Mouse (Mus musculus): ENCODE measurements around the gene Arnt2. TPM values are rescaled to one million over a fixed set of nuclear protein-coding genes. Genes with fewer than 3 reads are reported as not detected.

The Arnt2 gene
- polyA plus RNA-seq, 1 experiment from 2014 or later: 60.3 TPM

DNA sequence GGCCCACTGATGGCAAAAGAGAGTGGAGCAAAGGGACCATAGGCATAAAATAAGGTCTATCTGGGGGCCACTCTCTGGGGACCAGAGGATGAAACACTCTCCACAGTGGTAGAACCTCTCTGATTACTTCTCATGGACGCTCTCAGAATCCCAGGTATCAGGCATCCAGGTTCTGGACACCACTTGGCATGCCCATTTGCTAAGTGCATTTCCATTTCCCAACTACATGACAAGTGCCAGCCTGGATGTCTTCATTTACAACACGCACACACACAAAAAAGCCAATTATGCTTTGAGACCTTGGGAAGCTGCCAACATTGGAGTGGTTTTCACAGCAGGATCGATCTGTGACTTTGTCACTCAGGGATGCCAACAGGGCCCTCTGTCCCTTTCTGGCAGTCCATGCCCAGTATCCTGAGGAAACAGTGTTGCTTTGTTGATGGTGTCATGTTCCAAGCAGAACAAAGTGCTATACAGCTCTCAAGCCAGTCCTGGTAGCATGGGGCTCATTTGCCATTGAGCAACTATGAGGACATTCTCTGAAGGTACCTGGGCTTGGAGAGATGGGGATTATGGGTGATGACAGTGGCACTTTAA lies 102.5 kb downstream of the Arnt2 start:
- Histone ChIP-seq H3K36me3 (peaks cover 56% of the 10 kb centered on the region), H3K4me2 (no peak overlapping the region), H3K27ac (no peak overlapping the region), H3K9me3 (no peaks in the 10 kb centered on the region), H3K4me3 (no peak overlapping the region), H3K9ac (no peak overlapping the region), H3K4me1 (replicated peaks) (no peaks in the 10 kb centered on the region), H3K27me3 (no peaks in the 10 kb centered on the region)
- ATAC-seq (ENCODE audit: low FRiP score): 0 out of 2 replicates have a peak, but pooled peaks have one; percentile 66
- WGBS: 82% methylated on average over 3 of the region's 3 CpGs

DNA sequence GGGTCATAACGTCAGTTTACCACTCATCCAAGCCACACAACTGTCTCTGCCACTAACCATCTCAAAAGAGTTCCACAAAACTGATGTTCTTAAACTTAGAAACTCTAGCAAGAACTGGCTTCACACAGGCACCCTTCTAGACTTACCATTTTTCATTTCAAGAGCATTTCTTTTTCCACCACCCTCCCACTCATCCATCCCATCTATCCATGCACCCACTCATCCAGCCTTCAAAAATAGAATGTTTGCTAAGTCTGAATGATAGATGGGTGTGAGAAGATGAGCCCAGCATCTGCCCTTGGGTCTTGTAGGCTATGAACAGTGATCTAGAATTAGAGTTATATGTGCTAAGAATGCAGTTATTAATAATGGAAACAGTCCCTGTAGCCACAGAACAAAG lies 109.7 kb downstream of the Arnt2 start:
- H3K27ac ChIP-seq: no peak overlapping the region
- peaks cover 38% of the 10 kb centered on the region for H3K36me3 ChIP-seq
- H3K9ac ChIP-seq: no peak overlapping the region
- WGBS: 93% methylated on average over 1 of the region's 1 CpGs
- H3K27me3 ChIP-seq: no peaks in the 10 kb centered on the region
- ATAC-seq (ENCODE audit: low FRiP score): no peak
- H3K4me2 ChIP-seq: no peak overlapping the region
- H3K9me3 ChIP-seq: no peaks in the 10 kb centered on the region
- no peak overlapping the region for H3K4me3 ChIP-seq
- H3K4me1 ChIP-seq (replicated peaks): no peaks in the 10 kb centered on the region

DNA sequence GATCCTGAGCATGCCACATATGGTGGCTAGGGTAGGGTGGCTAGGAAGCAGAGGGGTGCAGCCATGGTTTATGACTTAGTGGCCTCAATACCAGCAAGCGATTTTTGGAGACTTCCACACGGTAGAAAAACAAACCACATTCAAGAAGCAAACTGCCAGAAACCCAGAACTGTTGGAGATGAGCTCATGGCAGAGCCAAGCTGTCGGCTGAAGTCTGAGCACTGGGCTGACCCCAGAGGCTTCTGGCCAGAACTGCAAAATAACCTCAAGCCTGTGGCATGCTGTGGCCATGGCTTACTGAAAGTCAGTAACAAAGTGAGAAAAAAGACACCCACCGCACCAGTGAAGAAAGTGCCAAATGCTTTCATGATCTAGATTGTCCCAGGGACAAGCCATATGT lies 110.4 kb downstream of the Arnt2 start:
- no peak overlapping the region for H3K4me3 ChIP-seq
- no peaks in the 10 kb centered on the region for H3K27me3 ChIP-seq
- ATAC-seq (ENCODE audit: low FRiP score): no peak
- H3K9me3 ChIP-seq: no peaks in the 10 kb centered on the region
- WGBS: 95% methylated on average over 4 of the region's 4 CpGs
- no peak overlapping the region for H3K9ac ChIP-seq
- H3K36me3 ChIP-seq: peaks cover 32% of the 10 kb centered on the region
- H3K4me2 ChIP-seq: no peak overlapping the region
- no peak overlapping the region for H3K27ac ChIP-seq
- H3K4me1 ChIP-seq (replicated peaks): no peaks in the 10 kb centered on the region

DNA sequence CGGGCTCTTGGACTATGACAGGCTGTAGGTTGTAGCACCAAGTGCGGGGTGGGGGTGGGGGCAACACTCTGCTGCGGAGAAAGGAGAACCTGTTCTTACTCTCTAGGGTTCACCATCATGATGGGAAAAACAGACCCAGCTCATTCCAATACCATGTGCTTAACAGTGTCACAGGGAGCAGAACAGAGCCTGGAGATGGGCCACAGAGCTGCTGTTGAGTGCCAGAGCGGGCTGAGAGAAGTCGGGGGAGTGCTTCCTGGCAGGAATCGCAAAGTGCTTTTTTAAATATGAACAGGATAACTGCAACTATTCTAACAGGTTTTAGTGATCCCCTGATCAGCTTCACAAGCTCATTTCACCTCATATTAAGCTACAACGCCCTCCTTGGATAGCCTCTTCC lies 116.9 kb downstream of the Arnt2 start:
- ATAC-seq (ENCODE audit: low FRiP score): no peak
- no peak overlapping the region for H3K4me3 ChIP-seq
- no peaks in the 10 kb centered on the region for H3K4me1 ChIP-seq (replicated peaks)
- 89% methylated on average over 7 of the region's 7 CpGs for WGBS
- H3K27ac ChIP-seq: no peak overlapping the region
- H3K9ac ChIP-seq: no peak overlapping the region
- no peak overlapping the region for H3K4me2 ChIP-seq
- peaks cover 49% of the 10 kb centered on the region for H3K36me3 ChIP-seq
- H3K9me3 ChIP-seq: no peaks in the 10 kb centered on the region
- H3K27me3 ChIP-seq: no peaks in the 10 kb centered on the region

DNA sequence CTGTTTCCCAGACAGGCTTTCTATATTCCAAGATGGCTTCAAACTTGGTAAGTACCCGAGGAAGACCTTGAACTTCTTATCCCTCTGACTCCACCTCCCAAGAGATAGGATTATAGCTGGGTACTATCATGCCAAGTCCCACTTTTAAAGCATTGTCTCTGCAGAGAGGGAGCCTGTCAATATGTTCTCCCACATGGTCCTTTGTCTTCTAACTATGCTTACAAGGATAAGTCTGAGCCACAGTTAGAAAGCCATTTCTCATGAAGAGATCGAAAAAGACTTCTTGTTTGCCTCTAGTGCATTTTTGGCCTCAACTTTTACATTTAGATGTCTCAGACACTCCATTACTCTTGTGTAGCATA lies 122.8 kb downstream of the Arnt2 start:
- no peaks in the 10 kb centered on the region for H3K27me3 ChIP-seq
- no peak for ATAC-seq (ENCODE audit: low FRiP score)
- peaks cover 64% of the 10 kb centered on the region for H3K36me3 ChIP-seq
- H3K4me2 ChIP-seq: no peak overlapping the region
- no peaks in the 10 kb centered on the region for H3K4me1 ChIP-seq (replicated peaks)
- no peak overlapping the region for H3K4me3 ChIP-seq
- H3K9me3 ChIP-seq: no peaks in the 10 kb centered on the region
- no peak overlapping the region for H3K9ac ChIP-seq
- 84% methylated on average over 2 of the region's 2 CpGs for WGBS
- no peak overlapping the region for H3K27ac ChIP-seq

DNA sequence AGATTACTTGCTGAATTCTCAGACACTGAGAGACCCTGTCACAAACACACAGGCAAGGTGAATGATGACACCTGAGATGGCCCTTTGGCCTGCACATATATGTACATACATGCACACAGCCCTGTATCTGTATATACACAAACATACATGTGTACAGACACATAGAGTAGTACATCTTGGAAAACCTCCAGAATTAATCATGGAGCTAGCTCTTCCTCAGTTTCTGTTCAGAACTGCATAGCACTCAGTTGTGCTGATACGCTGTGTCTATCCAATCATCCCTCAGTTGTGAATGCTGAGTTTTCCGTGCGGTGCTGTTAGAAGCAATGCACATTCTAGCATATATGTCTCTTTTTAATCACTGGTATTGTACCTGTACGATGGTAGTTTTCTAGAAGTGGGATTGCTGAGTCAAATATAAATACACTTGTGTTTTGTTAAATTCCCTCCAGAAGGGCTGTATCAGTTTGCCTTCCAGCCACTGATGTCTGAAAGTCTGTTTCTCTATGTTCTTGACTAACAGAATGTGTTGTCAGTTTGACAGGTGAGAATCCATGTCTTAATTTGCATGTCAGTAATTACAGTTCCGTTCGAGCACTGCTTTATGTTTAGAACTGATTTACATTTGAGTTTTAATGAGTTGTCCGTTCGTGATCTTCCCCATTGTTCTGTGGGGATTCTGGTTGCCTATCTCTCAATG lies 123.3 kb downstream of the Arnt2 start:
- 81% methylated on average over 8 of the region's 8 CpGs for WGBS

DNA sequence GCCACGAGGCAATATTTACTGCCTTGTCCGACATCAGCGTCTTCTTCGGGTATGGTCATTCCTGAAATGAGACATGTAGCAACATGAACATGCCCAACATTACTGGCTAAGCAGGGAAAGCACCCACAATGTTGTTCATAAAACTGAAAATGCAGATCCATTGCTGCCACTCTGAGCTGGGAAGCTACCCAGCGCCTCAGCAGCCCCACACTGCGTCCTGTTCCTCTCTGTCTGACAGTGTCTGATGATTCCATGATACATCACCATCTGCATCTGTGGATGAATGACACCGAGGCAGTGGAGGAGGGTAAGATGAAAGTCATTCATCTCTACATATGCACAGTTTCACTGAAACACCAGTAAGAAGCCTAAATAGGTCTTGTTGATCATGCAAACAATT lies 124.2 kb downstream of the Arnt2 start:
- H3K36me3 ChIP-seq: peaks cover 66% of the 10 kb centered on the region
- ATAC-seq (ENCODE audit: low FRiP score): no peak
- 90% methylated on average over 7 of the region's 7 CpGs for WGBS

More for the DNA sequence above, 123.3 kb downstream of the Arnt2 start:
- Histone ChIP-seq H3K9ac (no peak overlapping the region), H3K27me3 (no peaks in the 10 kb centered on the region), H3K9me3 (no peaks in the 10 kb centered on the region), H3K4me3 (no peak overlapping the region), H3K4me2 (no peak overlapping the region), H3K27ac (no peak overlapping the region), H3K4me1 (replicated peaks) (no peaks in the 10 kb centered on the region), H3K36me3 (peaks cover 66% of the 10 kb centered on the region)
- no peak for ATAC-seq (ENCODE audit: low FRiP score)

DNA sequence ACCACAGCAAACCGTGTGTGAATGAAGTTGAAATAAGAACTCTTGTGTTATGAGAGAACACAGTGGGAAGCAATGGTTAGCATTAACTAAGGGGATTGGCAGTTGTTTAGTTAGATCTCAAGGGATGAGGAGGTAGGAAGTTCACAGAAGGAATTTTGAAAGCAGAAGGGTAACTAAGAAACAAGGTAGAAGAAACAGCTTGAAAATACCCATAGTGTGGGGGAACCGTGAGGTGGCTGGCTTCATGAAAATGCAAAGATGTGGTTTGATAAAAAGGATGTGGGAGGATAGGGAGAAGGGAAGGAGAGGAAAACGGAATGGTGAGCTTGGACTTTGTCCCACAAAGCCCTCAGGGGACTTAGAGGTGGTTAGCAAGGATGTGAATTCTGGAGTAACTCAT lies 125.0 kb downstream of the Arnt2 start:
- H3K9me3 ChIP-seq: no peaks in the 10 kb centered on the region
- no peak overlapping the region for H3K9ac ChIP-seq
- ATAC-seq (ENCODE audit: low FRiP score): no peak
- no peak overlapping the region for H3K4me2 ChIP-seq
- no peak overlapping the region for H3K4me3 ChIP-seq
- H3K36me3 ChIP-seq: peaks cover 68% of the 10 kb centered on the region
- WGBS: 79% methylated on average over 3 of the region's 3 CpGs
- H3K27me3 ChIP-seq: no peaks in the 10 kb centered on the region
- H3K4me1 ChIP-seq (replicated peaks): no peaks in the 10 kb centered on the region
- no peak overlapping the region for H3K27ac ChIP-seq

More for the DNA sequence above, 124.2 kb downstream of the Arnt2 start:
- H3K4me1 ChIP-seq (replicated peaks): no peaks in the 10 kb centered on the region
- no peaks in the 10 kb centered on the region for H3K27me3 ChIP-seq
- H3K9ac ChIP-seq: no peak overlapping the region
- no peak overlapping the region for H3K4me3 ChIP-seq
- no peak overlapping the region for H3K27ac ChIP-seq
- H3K9me3 ChIP-seq: no peaks in the 10 kb centered on the region
- H3K4me2 ChIP-seq: no peak overlapping the region

DNA sequence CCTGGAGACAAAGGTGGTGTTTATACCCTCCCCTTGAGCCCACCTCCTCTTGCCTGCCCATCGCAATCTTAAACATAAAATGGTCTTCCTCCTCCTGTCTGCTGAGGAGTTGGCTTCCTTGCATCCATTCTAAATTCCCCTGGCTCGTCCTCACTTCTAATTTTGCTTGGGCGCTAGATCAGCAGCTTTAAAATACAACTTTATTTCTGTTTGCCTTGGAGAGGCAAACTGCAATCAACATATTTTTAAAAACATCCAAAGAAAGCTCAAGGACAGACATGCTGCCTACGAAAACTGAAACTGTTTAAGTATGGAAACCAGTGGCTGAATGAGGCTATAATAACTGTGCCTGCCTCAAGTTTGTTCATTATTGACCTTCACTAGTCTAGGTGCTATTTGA lies 127.7 kb downstream of the Arnt2 start:
- H3K27ac ChIP-seq: no peak overlapping the region
- H3K27me3 ChIP-seq: no peaks in the 10 kb centered on the region
- no peak overlapping the region for H3K9ac ChIP-seq
- ATAC-seq (ENCODE audit: low FRiP score): no peak
- no peaks in the 10 kb centered on the region for H3K4me1 ChIP-seq (replicated peaks)
- 96% methylated on average over 4 of the region's 4 CpGs for WGBS
- H3K4me2 ChIP-seq: no peak overlapping the region
- no peaks in the 10 kb centered on the region for H3K9me3 ChIP-seq
- no peak overlapping the region for H3K4me3 ChIP-seq
- peaks cover 72% of the 10 kb centered on the region for H3K36me3 ChIP-seq

DNA sequence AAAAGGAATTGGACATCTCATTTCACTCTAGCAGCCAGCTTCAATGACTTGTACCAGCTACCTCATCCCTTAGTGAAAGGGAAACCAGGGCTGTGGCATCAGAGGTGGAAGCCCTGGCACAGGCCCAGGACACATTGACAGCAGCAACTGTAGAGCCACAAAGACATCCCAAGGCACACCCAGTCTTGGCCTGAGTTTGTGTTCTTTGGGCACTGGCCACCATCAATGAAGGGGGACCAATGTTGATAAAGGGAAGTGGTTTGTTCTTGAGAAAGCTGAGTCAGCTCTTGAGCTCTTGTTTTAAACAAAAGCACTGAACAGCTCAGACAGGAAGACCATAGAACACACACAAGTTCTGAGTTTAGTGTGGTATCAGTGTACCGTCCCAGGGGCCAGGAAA lies 130.7 kb downstream of the Arnt2 start:
- H3K36me3 ChIP-seq: peaks cover 83% of the 10 kb centered on the region
- no peaks in the 10 kb centered on the region for H3K9me3 ChIP-seq
- WGBS: 78% methylated on average over 1 of the region's 1 CpGs

DNA sequence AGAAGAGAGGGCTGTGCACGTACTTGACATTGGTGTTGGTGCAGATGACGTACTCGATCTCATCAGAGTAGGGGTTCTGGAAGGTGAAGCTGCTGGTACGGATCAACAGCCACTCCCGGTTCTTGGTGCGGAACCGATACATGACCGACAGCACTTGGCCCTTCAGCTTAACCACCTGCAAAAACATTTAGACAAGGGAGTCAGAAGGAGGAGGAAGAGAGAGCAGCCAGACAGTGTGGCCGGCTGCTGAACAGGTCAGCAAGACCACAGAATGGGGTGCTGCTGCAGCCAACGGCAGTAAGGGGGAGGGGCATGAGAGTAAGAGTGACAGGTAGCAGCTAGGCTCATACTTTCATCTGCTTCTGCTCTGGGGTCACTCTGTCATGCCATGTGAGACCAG lies 134.7 kb downstream of the Arnt2 start:
- no peak for ATAC-seq (ENCODE audit: low FRiP score)
- peaks cover 84% of the 10 kb centered on the region for H3K36me3 ChIP-seq
- WGBS: 84% methylated on average over 10 of the region's 10 CpGs

More for the DNA sequence above, 130.7 kb downstream of the Arnt2 start:
- no peak for ATAC-seq (ENCODE audit: low FRiP score)
- H3K4me2 ChIP-seq: no peak overlapping the region
- no peak overlapping the region for H3K4me3 ChIP-seq
- H3K4me1 ChIP-seq (replicated peaks): no peaks in the 10 kb centered on the region
- no peak overlapping the region for H3K9ac ChIP-seq
- no peaks in the 10 kb centered on the region for H3K27me3 ChIP-seq
- H3K27ac ChIP-seq: no peak overlapping the region

DNA sequence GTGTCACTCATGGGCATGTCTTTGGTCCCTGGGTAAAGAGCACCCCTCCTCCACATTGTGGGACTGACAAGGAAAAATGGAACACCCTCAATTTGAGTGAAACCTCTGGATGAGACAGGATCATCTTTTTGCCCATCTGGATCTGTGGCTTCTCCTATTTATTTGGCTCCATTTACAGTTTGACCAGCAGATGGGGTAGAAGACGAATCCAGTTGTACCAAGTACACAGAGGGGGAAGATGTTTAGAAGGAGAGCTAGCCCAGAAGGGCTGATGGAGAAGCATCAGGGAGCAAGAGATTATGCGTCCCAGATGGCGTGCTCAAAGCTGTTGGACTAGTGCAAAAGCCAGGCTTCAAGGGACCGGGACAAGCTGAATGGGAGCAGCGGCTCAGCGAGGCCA lies 136.0 kb downstream of the Arnt2 start:
- WGBS: 91% methylated on average over 6 of the region's 6 CpGs
- no peak for ATAC-seq (ENCODE audit: low FRiP score)
- no peak overlapping the region for H3K27ac ChIP-seq
- H3K4me1 ChIP-seq (replicated peaks): 0 out of 2 replicates have a peak, but pooled peaks cover 7% of the 10 kb centered on the region
- no peaks in the 10 kb centered on the region for H3K27me3 ChIP-seq
- H3K9ac ChIP-seq: no peak overlapping the region
- H3K36me3 ChIP-seq: peaks cover 82% of the 10 kb centered on the region
- H3K4me3 ChIP-seq: no peak overlapping the region
- no peaks in the 10 kb centered on the region for H3K9me3 ChIP-seq
- H3K4me2 ChIP-seq: no peak overlapping the region

More for the DNA sequence above, 134.7 kb downstream of the Arnt2 start:
- no peak overlapping the region for H3K27ac ChIP-seq
- no peaks in the 10 kb centered on the region for H3K9me3 ChIP-seq
- no peak overlapping the region for H3K4me2 ChIP-seq
- 0 out of 2 replicates have a peak, but pooled peaks cover 7% of the 10 kb centered on the region for H3K4me1 ChIP-seq (replicated peaks)
- no peak overlapping the region for H3K9ac ChIP-seq
- H3K4me3 ChIP-seq: no peak overlapping the region
- H3K27me3 ChIP-seq: no peaks in the 10 kb centered on the region

Data from hindbrain, embryonic 13.5 days (tissue).